Mouse (Mus musculus) midbrain, embryonic 11.5 days (tissue): ENCODE data around the gene Strip1. TPM values are rescaled to one million over a fixed set of nuclear protein-coding genes. Genes with fewer than 3 reads are reported as not detected.
"Not testable (repeated sequence)": the region's sequence is repeated elsewhere in the genome, so short reads cannot be mapped to it uniquely, and the experiment has no call there.

ENCODE experiments used
- ATAC-seq: fragments of 200-750 bp; cut with Nextera tagmentation; 2 replicates; pipeline ENCODE4 v1.8.0; 2017; ENCODE audit warnings: moderate TSS enrichment, moderate library complexity; ENCODE audit not compliant: low FRiP score
- DNase-seq: peaks from one replicate; pipeline ENCODE4 v3.0.0; 2015; ENCODE audit warnings: low spot score; ENCODE audit errors: missing footprints
- H3K27ac ChIP-seq: fragments of 300-500 bp; sonication (generic); 2 replicates; pipeline ENCODE4 v1.5.1; 2014; ENCODE audit warnings: low read depth, low read length
- H3K27me3 ChIP-seq: fragments of 300-500 bp; sonication (generic); 2 replicates; pipeline ENCODE4 v1.6.1; 2014; ENCODE audit warnings: mild to moderate bottlenecking, low read length, moderate library complexity, mixed read lengths; ENCODE audit not compliant: control insufficient read depth, insufficient read depth
- H3K36me3 ChIP-seq: fragments of 300-500 bp; sonication (generic); 2 replicates; pipeline ENCODE4 v1.6.1; 2014; ENCODE audit warnings: mild to moderate bottlenecking, low read length, moderate library complexity, mixed read lengths; ENCODE audit not compliant: control insufficient read depth, insufficient read depth
- H3K4me1 ChIP-seq: fragments of 300-500 bp; sonication (generic); 2 replicates; pipeline ENCODE4 v1.6.1; 2014; ENCODE audit warnings: low read length; ENCODE audit not compliant: control insufficient read depth, insufficient read depth
- H3K4me2 ChIP-seq: fragments of 300-500 bp; sonication (generic); 2 replicates; pipeline ENCODE4 v1.6.1; 2014; ENCODE audit warnings: mild to moderate bottlenecking, moderate library complexity
- H3K4me3 ChIP-seq: fragments of 300-500 bp; sonication (generic); 2 replicates; pipeline ENCODE4 v1.5.1; 2014; ENCODE audit warnings: low read depth, low read length
- H3K9ac ChIP-seq: fragments of 300-500 bp; sonication (generic); 2 replicates; pipeline ENCODE4 v1.6.1; 2014; ENCODE audit warnings: low read length
- H3K9me3 ChIP-seq: fragments of 300-500 bp; sonication (generic); 2 replicates; pipeline ENCODE4 v1.6.1; 2016; ENCODE audit warnings: low read length; ENCODE audit not compliant: control insufficient read depth
- WGBS: fragments of 180-500 bp; shearing (Covaris S2); extraction: QIAGEN DNeasy Blood & Tissue Kit; methylation state at CpG from one replicate; pipeline ENCODE4 v1.1.7; 2014; 5-methylcytosine and 5-hydroxymethylcytosine counted together
- polyA plus RNA-seq: library from polyadenylated mRNA; unstranded; fragments of >200 nt; fragmentation: Nextera tagmentation; extraction: Ambion mirVana; gene quantifications from 2 replicates; pipeline ENCODE4 v1.2.1, GENCODE M21; 2014

The Strip1 gene
- polyA plus RNA-seq, 1 experiment from 2014 or later: 87.6 TPM

- Histone ChIP-seq H3K4me2 (no peak overlapping the region), H3K27ac (no peak overlapping the region), H3K36me3 (peaks cover 5% of the 10 kb centered on the region), H3K4me1 (no peaks in the 10 kb centered on the region), H3K9ac (no peak overlapping the region), H3K9me3 (no peaks in the 10 kb centered on the region), H3K27me3 (no peaks in the 10 kb centered on the region), H3K4me3 (no peak overlapping the region)
- no peak for ATAC-seq
- 85% methylated on average over 2 of the region's 2 CpGs for WGBS
- DNase-seq: no peak
Measured at GRCm38 (mm10) chr3:107656151-107656550, 24.7 kb upstream of the Strip1 start.

DNA sequence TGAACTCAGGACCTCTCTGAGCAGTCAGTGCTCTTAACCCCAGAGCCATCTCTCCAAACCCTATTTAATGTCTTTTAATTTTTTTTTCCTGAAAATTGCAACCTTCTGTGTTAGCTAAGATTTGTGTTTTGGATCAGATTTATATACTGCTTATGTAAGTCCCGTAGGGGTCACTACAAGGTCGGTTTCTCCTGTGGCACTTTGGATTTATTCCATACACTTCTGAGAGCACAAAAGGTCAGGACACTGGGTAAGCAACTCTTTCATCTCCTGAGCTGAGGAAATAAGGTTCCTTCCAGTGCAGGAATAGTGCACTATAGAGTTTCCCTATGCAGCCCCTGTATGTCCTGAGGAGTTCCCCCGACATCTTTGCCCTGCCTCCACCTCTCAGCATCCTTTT is 24.0 kb upstream of the Strip1 start:
- ATAC-seq (no peak), DNase-seq (no peak)
- H3K36me3 ChIP-seq: peaks cover 4% of the 10 kb centered on the region
- no peak overlapping the region for H3K4me3 ChIP-seq
- H3K4me1 ChIP-seq: no peaks in the 10 kb centered on the region
- no peak overlapping the region for H3K9ac ChIP-seq
- no peaks in the 10 kb centered on the region for H3K27me3 ChIP-seq
- H3K27ac ChIP-seq: no peak overlapping the region
- 74% methylated on average over 3 of the region's 3 CpGs for WGBS
- H3K4me2 ChIP-seq: no peak overlapping the region
- H3K9me3 ChIP-seq: no peaks in the 10 kb centered on the region

GRCm38 (mm10) chr3:107654861-107655260 is 23.4 kb upstream of the Strip1 start:
- WGBS: 82% methylated on average over 3 of the region's 3 CpGs
- Histone ChIP-seq H3K9ac (no peak overlapping the region), H3K4me1 (no peaks in the 10 kb centered on the region), H3K27ac (no peak overlapping the region), H3K36me3 (no peaks in the 10 kb centered on the region), H3K4me2 (no peak overlapping the region), H3K27me3 (no peaks in the 10 kb centered on the region), H3K9me3 (no peaks in the 10 kb centered on the region), H3K4me3 (no peak overlapping the region)
- ATAC-seq: no peak
- no peak for DNase-seq

DNA sequence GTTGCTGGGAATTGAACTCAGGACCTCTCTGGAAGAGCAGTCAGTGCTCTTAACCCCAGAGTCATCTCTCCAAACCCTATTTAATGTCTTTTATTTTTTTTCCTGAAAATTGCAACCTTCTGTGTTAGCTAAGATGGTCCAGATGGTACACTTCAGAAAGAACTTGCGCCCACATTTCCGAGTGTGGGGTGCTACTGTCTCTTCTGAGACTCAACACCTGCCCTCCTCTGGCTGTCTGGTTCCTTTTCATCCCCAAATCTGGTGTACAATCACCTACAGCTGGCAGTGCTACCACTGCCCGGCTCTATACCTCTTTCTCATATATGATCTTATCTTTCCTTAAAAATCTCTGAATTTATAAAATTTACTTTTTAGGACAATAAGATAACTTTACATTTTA is 21.5 kb upstream of the Strip1 start:
- Histone ChIP-seq H3K9me3 (no peaks in the 10 kb centered on the region), H3K27me3 (no peaks in the 10 kb centered on the region), H3K36me3 (no peaks in the 10 kb centered on the region), H3K9ac (no peak overlapping the region), H3K4me1 (no peaks in the 10 kb centered on the region), H3K4me3 (no peak overlapping the region), H3K27ac (no peak overlapping the region), H3K4me2 (no peak overlapping the region)
- ATAC-seq (no peak), DNase-seq (no peak)
- WGBS: 93% methylated on average over 3 of the region's 3 CpGs

- not testable (repeated sequence) for ATAC-seq, H3K4me2 ChIP-seq, H3K36me3 ChIP-seq, H3K4me1 ChIP-seq, H3K27me3 ChIP-seq, H3K9me3 ChIP-seq, DNase-seq, H3K27ac ChIP-seq, H3K9ac ChIP-seq, H3K4me3 ChIP-seq
- WGBS: 82% methylated on average over 5 of the region's 5 CpGs
Measured at GRCm38 (mm10) chr3:107650276-107650675, 18.8 kb upstream of the Strip1 start.

DNA sequence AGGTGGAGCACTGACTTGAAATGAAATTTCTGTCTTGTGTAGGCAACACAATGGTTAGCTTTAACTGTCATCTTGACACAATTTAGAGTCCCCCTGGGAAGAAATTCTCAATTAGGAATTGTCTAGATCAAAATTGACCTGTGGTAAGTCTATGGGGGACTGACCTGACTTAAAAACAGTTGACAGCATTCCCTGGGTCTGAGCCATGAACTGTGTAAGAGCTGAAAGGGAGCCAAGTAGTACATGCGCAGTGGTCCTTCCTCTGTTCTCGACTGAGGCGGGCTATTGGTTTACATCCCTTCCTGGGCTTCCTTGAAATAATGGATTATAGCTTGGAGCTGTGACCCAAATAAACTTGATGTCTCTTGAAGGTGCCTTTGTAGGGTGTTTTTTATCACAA is 15.5 kb upstream of the Strip1 start:
- DNase-seq (no peak), ATAC-seq (no peak)
- WGBS: 97% methylated on average over 3 of the region's 3 CpGs
- H3K4me3 ChIP-seq: no peak overlapping the region
- no peak overlapping the region for H3K4me2 ChIP-seq
- H3K27ac ChIP-seq: no peak overlapping the region
- no peaks in the 10 kb centered on the region for H3K36me3 ChIP-seq
- H3K9ac ChIP-seq: no peak overlapping the region
- no peaks in the 10 kb centered on the region for H3K4me1 ChIP-seq
- H3K9me3 ChIP-seq: no peaks in the 10 kb centered on the region
- no peaks in the 10 kb centered on the region for H3K27me3 ChIP-seq

- no peaks in the 10 kb centered on the region for H3K27me3 ChIP-seq
- no peak overlapping the region for H3K4me2 ChIP-seq
- DNase-seq: peak; percentile 64
- H3K36me3 ChIP-seq: no peaks in the 10 kb centered on the region
- WGBS: 78% methylated on average over 5 of the region's 5 CpGs
- no peaks in the 10 kb centered on the region for H3K4me1 ChIP-seq
- no peaks in the 10 kb centered on the region for H3K9me3 ChIP-seq
- H3K27ac ChIP-seq: no peak overlapping the region
- H3K4me3 ChIP-seq: no peak overlapping the region
- no peak for ATAC-seq
- H3K9ac ChIP-seq: no peak overlapping the region
Measured at GRCm38 (mm10) chr3:107637606-107638172, 6.2 kb upstream of the Strip1 start.

- no peak overlapping the region for H3K4me3 ChIP-seq
- no peak overlapping the region for H3K27ac ChIP-seq
- H3K9me3 ChIP-seq: no peaks in the 10 kb centered on the region
- H3K4me2 ChIP-seq: no peak overlapping the region
- no peaks in the 10 kb centered on the region for H3K36me3 ChIP-seq
- ATAC-seq (no peak), DNase-seq (peak; percentile 23)
- no peak overlapping the region for H3K9ac ChIP-seq
- no peaks in the 10 kb centered on the region for H3K4me1 ChIP-seq
- H3K27me3 ChIP-seq: no peaks in the 10 kb centered on the region
- 80% methylated on average over 3 of the region's 3 CpGs for WGBS
Measured at GRCm38 (mm10) chr3:107636236-107636635, 4.7 kb upstream of the Strip1 start.

DNA sequence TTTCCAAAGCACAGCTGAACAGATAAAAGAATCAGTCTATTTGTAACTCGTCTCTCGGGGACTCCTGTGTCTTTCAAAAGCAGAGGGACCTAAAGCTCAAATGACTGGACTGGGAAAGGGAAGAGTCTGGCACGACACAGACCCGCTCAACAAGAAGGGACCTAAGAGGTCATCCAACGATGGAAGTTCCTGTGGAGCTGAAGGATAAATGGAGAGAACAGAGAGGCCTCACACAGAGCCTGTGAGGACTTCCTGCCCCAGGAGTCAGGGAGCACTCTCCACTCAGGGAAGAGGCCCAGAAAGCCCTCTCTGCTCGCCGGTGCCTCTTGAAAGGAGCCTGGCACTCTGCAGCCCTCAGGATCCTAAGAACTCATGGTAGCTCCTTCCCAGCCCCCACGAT is 4.3 kb upstream of the Strip1 start:
- Histone ChIP-seq H3K9me3 (no peaks in the 10 kb centered on the region), H3K4me2 (no peak overlapping the region), H3K27me3 (no peaks in the 10 kb centered on the region), H3K4me3 (no peak overlapping the region), H3K4me1 (no peaks in the 10 kb centered on the region), H3K36me3 (no peaks in the 10 kb centered on the region), H3K27ac (no peak overlapping the region), H3K9ac (no peak overlapping the region)
- DNase-seq: peak; percentile 69
- no peak for ATAC-seq
- WGBS: 61% methylated on average over 8 of the region's 8 CpGs
